Mouse (Mus musculus): ENCODE measurements around the gene Gm3173.
A peak's percentile ranks its signal among the peaks of the same experiment; 100 is the strongest.
"Not testable (repeated sequence)": the region's sequence is repeated elsewhere in the genome, so short reads cannot be mapped to it uniquely, and the experiment has no call there.

Gene Gm3173

GRCm38 (mm10) chr14:4430692-4431091 is at the start of gene Gm3173:
Gene Gm3173 (plus strand): TSS chr14:4430992.
- DNase-seq (ENCODE audit: inconsistent age in 2 of 2, low spot score in 1 of 2), result not testable (repeated sequence)

GRCm38 (mm10) chr14:4385606-4386005 is 45.2 kb upstream of the Gm3173 start:
- peak in 1 of 2 experiments; percentile 40 for DNase-seq (ENCODE audit: inconsistent age in 2 of 2, low spot score in 1 of 2)

- not testable (repeated sequence) for DNase-seq (ENCODE audit: inconsistent age in 2 of 2, low spot score in 1 of 2)
Observed at GRCm38 (mm10) chr14:4392841-4393530, 37.8 kb upstream of the Gm3173 start.

DNA sequence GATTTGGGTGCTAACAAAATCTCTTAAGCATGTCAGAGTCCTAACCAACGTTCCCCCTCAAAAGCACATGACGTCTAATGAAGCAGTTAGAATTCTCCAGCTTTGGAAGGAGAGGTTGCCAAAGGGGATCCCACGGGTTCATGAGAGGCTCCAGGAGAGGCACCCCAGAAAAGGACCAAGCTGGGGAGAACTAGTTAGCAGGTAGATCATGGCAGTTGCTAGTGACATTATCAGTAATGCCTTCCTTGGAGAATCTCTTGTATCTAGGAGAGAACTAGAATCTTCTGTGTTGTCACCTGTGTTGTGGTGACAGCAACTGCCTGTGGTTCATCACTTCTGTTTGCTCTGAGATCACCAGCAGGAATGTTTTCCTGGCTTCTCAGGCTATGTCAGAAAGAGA is 33.6 kb upstream of the Gm3173 start, which contains the start of gene Gm3159:
TSS of gene Gm3159 (plus strand) at position 301 of the 400 bp plus-strand sequence.
- not testable (repeated sequence) for DNase-seq (ENCODE audit: inconsistent age in 2 of 2, low spot score in 1 of 2)

DNA sequence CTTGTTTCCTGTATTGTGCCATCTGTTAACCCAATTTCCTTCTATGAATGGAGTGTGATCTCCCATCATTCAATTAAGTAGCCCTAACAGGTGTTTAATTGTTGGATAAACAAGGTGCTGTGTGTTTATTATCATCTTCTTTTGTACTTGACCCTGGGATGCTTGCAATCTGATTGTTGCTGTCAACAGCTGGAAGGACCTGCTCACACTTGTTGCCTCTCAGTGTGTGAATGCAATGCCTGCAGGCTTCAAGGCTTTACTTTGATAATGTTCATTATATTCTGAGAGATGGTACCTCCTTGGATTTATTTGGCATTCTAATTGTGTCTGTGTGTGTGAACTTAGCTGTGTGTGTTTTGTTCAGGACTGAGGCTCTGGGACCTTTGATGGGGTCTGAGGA is 32.2 kb upstream of the Gm3173 start:
- not testable (repeated sequence) for DNase-seq (ENCODE audit: inconsistent age in 2 of 2, low spot score in 1 of 2)

DNA sequence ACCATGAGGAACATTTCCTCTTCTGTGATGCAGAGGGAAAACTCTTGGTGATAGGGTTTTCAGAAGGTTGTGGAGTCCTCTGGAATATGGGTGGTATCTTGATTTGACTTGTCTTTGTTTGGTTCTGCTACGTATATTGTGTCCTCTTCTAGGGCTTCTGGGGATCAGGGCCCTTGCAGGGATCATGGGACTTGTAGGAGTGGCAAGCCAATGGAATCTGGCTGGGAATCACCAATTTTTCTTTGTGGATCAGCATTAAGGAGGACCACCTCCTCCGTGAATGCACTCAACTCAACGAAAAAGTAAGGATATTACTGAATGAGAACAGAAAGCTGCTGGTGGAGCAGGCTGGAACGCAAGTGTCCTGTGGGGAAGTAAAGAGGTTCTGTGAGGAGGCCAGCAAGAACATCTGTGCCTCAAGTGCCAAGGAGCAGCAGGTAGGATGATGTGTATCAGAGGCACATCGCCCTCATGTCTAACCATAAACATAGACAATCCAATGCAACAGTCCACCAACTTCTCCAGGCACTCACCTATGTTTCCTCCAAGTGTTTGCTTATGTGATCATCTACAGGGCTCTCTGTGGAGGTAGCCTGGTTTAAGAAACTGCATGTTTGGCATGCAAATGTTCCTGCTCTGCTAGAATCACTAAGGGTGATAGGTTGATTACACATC is 30.5 kb upstream of the Gm3173 start:
- peak in 1 of 2 experiments; percentile 46 for DNase-seq (ENCODE audit: inconsistent age in 2 of 2, low spot score in 1 of 2)

DNA sequence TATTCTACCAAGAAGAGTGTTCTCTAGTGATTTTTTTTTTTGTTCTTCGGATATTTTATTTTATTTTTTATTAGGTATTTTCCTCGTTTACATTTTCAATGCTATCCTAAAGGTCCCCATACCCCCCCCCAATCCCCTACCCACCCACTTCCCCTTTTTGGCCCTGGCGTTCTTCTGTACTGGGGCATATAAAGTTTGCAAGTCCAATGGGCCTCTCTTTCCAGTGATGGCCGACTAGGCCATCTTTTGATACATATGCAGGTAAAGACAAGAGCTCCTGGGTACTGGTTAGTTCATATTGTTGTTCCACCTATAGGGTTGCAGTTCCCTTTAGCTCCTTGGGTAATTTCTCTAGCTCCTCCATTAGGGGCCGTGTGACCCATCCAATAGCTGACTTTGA is 29.5 kb upstream of the Gm3173 start:
- DNase-seq (ENCODE audit: inconsistent age in 2 of 2, low spot score in 1 of 2), result not testable (repeated sequence)

DNA sequence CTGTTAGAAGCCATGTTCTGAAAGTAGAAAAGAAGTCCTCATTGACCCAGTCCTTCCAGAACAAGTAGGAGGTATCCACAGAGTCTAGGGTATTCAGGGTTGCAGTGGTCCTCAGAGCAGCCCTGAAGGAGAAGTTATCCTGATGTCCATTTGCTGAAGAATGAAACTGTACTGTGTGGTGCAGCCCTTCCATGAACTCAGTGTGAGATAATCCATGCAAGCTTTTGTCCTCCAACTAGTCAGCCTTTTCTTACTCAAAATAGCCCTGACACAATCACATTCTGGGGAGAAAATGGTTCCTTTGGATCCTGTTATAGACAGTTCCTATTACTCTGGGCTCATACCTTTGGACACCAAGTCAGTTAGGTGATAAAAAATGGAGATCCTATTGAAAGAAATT is 27.0 kb upstream of the Gm3173 start:
- DNase-seq (ENCODE audit: inconsistent age in 2 of 2, low spot score in 1 of 2), result not testable (repeated sequence)

DNA sequence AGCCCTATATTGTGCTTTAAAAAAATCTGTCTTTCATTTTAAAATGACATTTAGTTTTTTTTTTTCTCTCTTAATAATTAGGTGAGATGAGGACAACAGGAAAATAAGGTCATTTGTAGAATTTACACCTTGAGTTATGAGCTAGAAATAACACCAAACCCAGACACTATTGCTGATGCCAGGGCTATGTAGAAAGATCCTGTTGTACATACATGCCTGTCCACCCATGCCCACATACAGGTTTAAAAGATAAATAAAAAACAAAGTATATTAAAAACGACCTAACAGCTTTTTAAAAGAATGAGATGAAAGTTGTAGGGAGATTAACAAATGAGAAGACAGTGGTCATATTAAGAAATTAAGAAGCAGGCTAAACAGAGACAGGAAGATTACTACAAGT is 20.9 kb upstream of the Gm3173 start:
- peak in 1 of 2 experiments; percentile 27 for DNase-seq (ENCODE audit: inconsistent age in 2 of 2, low spot score in 1 of 2)

- DNase-seq (ENCODE audit: inconsistent age in 2 of 2, low spot score in 1 of 2), result peak; percentile 43 to 62
Observed at GRCm38 (mm10) chr14:4414965-4415835, 15.6 kb upstream of the Gm3173 start, which contains the start of gene Gm3164. Gene Gm3164 (plus strand): TSS chr14:4415448.

DNA sequence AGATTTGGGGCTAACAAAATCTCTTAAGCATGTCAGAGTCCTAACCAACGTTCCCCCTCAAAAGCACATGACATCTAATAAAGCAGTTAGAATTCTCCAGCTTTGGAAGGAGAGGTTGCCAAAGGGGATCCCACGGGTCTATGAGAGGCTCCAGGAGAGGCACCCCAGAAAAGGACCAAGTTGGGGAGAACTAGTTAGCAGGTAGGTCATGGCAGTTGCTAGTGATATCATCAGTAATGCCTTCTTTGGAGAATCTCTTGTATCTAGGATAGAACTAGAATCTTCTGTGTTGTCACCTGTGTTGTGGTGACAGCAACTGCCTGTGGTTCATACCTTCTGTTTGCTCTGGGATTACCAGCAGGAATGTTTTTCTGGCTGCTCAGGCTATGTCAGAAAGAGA is 50.7 kb downstream of the Gm3173 start, which contains the start of gene Gm3182:
TSS of gene Gm3182 (plus strand) at position 301 of the 400 bp plus-strand sequence.
- DNase-seq (ENCODE audit: inconsistent age in 2 of 2, low spot score in 1 of 2), result not testable (repeated sequence)

GRCm38 (mm10) chr14:4499425-4499824 is 68.6 kb downstream of the Gm3173 start:
- not testable (repeated sequence) for DNase-seq (ENCODE audit: inconsistent age in 2 of 2, low spot score in 1 of 2)

GRCm38 (mm10) chr14:4555105-4555504 is 124.3 kb downstream of the Gm3173 start, which contains the start of gene Gm3047:
Gene Gm3047 (plus strand): TSS chr14:4555405.
- not testable (repeated sequence) for DNase-seq (ENCODE audit: inconsistent age in 2 of 2, low spot score in 1 of 2)

Measured in adrenal gland, adult (tissue).